Mouse (Mus musculus) heart, adult 2 months (tissue): ENCODE results near the gene Ccdc36.

ENCODE experiments used
- CTCF ChIP-seq: fragments of 200-600 bp; IDR thresholded peaks from 2 replicates; pipeline ENCODE4 v1.8.1; 2022; ENCODE audit warnings: antibody characterized with exemption, mild to moderate bottlenecking, moderate library complexity
- POLR2A ChIP-seq: fragments of 200-500 bp; IDR thresholded peaks from 2 replicates; pipeline ENCODE4 v1.6.1; 2011; ENCODE audit warnings: mild to moderate bottlenecking, low read depth, low read length, control low read depth; ENCODE audit not compliant: insufficient read depth

DNA sequence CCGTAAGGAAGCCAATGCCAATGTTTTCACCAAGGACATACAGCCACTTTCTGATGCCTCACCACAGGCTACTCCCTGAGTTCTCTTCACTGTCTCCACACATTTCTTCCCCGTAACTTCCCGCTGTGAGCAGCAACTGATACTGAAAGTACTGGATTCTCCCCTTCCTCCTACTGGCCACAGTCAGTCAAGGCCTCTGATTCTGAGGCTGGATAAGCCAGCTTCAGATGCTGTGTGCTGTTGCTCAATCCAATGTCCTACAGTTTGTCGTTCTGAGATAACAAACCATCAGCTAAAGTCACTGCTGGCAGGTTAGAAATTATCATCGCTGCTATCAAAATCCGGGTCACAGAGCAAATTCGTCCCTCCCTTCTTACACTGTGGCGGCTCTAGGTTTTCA, 23.8 kb downstream of the Ccdc36 start:
- TF ChIP-seq CTCF (no peak), POLR2A (no peak)
